In the genomic region with DNA sequence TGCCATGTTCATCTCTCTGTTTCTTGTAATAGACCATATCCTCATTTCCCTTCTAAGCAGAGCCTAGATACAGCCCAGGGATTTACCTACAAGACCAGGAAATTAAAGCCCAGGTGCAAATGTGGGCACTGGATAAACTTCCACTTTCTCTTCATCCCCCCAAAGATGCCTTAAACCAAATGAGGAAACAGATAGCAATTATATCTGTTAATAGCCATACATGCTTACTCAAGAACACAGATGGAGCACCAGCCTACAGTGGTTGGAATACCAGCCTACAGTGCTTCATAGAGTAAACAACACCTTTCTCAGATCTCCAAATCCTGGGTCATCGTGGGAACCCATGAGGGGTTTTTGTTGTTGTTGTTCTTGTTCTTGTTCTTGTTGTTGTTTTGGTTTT, we compare ENCODE assay signal across 16 mouse cellular contexts.
"Had no signal": no experiment of that assay in that cellular context is flagged by ENCODE, and none has a peak within 500 bp of the region (broad histone marks: within the 10 kb centered on the region; RNA-seq: fewer than 3 reads in every experiment).

No protein-coding gene starts in this region.

- DNase-seq: retina, postnatal 1 day; right cerebral cortex, adult 18-20 months; right cerebral cortex, postnatal 14 days; right cerebral cortex, postnatal 25 days; right cerebral cortex, postnatal 4 days; spleen, adult 18-20 months; thymus, adult 18-20 months; thymus, adult 2 months; thymus, postnatal 14 days; thymus, postnatal 25 days; thymus, postnatal 36 days; thymus, postnatal 4 days had no signal

- H3K9me3 ChIP-seq: neural tube, embryonic 13.5 days; neural tube, embryonic 15.5 days; stomach, embryonic 15.5 days had no signal

- H3K9ac ChIP-seq: neural tube, embryonic 13.5 days; neural tube, embryonic 15.5 days; stomach, embryonic 15.5 days had no signal

- H3K27ac ChIP-seq: neural tube, embryonic 13.5 days; neural tube, embryonic 15.5 days; stomach, embryonic 15.5 days; stomach, postnatal 0 days had no signal

- H3K4me1 ChIP-seq: stomach, embryonic 15.5 days had no signal

- H3K27me3 ChIP-seq: neural tube, embryonic 13.5 days; neural tube, embryonic 15.5 days; stomach, embryonic 15.5 days had no signal

- H3K36me3 ChIP-seq: neural tube, embryonic 13.5 days; neural tube, embryonic 15.5 days; stomach, embryonic 15.5 days had no signal

- H3K4me3 ChIP-seq: neural tube, embryonic 13.5 days; neural tube, embryonic 15.5 days; stomach, embryonic 15.5 days had no signal
